Mouse (Mus musculus): ENCODE results near the gene Anapc16.

Anapc16 gene

GRCm38 (mm10) chr10:60001663-60002062 lies 1.3 kb downstream of the Anapc16 start:
- 84% methylated on average over 8 of the region's 8 CpGs for WGBS

- 89% methylated on average over 3 of the region's 3 CpGs for WGBS
These were observed 3.9 kb downstream of the Anapc16 start for GRCm38 (mm10) chr10:59999057-59999456.

- 13% methylated on average over 7 of the region's 7 CpGs for WGBS
These were observed 5.3 kb downstream of the Anapc16 start for GRCm38 (mm10) chr10:59997591-59997990.

GRCm38 (mm10) chr10:59995889-59996288 lies 7.0 kb downstream of the Anapc16 start:
- WGBS = 85% methylated on average over 6 of the region's 6 CpGs

- 96% methylated on average over 2 of the region's 3 CpGs for WGBS
These were observed 9.1 kb downstream of the Anapc16 start for GRCm38 (mm10) chr10:59993813-59994212.

- WGBS = 86% methylated on average over 8 of the region's 8 CpGs
These were observed 10.9 kb downstream of the Anapc16 start for GRCm38 (mm10) chr10:59992024-59992423.

- 71% methylated on average over 9 of the region's 9 CpGs for WGBS
These were observed 11.6 kb downstream of the Anapc16 start for GRCm38 (mm10) chr10:59991262-59991880.

GRCm38 (mm10) chr10:59990393-59990792 lies 12.5 kb downstream of the Anapc16 start:
- 98% methylated on average over 9 of the region's 9 CpGs for WGBS

- 78% methylated on average over 4 of the region's 4 CpGs for whole genome bisulfite sequencing
These were observed 14.9 kb downstream of the Anapc16 start for GRCm38 (mm10) chr10:59988036-59988435.

GRCm38 (mm10) chr10:59982379-59982873 lies 20.5 kb downstream of the Anapc16 start:
- WGBS = 86% methylated on average over 12 of the region's 12 CpGs

- WGBS = 81% methylated on average over 9 of the region's 9 CpGs
These were observed 21.1 kb downstream of the Anapc16 start for GRCm38 (mm10) chr10:59981792-59982191.

GRCm38 (mm10) chr10:59981336-59981735 lies 21.6 kb downstream of the Anapc16 start:
- WGBS = 62% methylated on average over 4 of the region's 4 CpGs

GRCm38 (mm10) chr10:59980815-59981244 lies 22.1 kb downstream of the Anapc16 start:
- WGBS = 85% methylated on average over 6 of the region's 6 CpGs

GRCm38 (mm10) chr10:59978873-59979743 lies 23.8 kb downstream of the Anapc16 start:
- 27% methylated on average over 11 of the region's 11 CpGs for WGBS

GRCm38 (mm10) chr10:59978401-59978800 lies 24.5 kb downstream of the Anapc16 start:
- 60% methylated on average over 2 of the region's 2 CpGs for WGBS

GRCm38 (mm10) chr10:59977715-59978343 lies 25.1 kb downstream of the Anapc16 start:
- WGBS = 49% methylated on average over 5 of the region's 5 CpGs

GRCm38 (mm10) chr10:59977141-59977540 lies 25.8 kb downstream of the Anapc16 start:
- WGBS = 79% methylated on average over 2 of the region's 4 CpGs

GRCm38 (mm10) chr10:59974786-59975185 lies 28.1 kb downstream of the Anapc16 start:
- WGBS = 81% methylated on average over 3 of the region's 3 CpGs

GRCm38 (mm10) chr10:59974191-59974664 lies 28.7 kb downstream of the Anapc16 start:
- 34% methylated on average over 6 of the region's 6 CpGs for WGBS

GRCm38 (mm10) chr10:59973400-59973799 lies 29.5 kb downstream of the Anapc16 start:
- WGBS = 91% methylated on average over 4 of the region's 4 CpGs

GRCm38 (mm10) chr10:59972999-59973398 lies 29.9 kb downstream of the Anapc16 start:
- WGBS = 83% methylated on average over 6 of the region's 6 CpGs

- 85% methylated on average over 2 of the region's 2 CpGs for WGBS
These were observed 30.4 kb downstream of the Anapc16 start for GRCm38 (mm10) chr10:59972534-59972933.

Data from cerebral cortex, adult 2 months (tissue).